Mouse (Mus musculus): Measurements from ENCODE around the gene Actr2. TPM values are rescaled to one million over a fixed set of nuclear protein-coding genes. Genes with fewer than 3 reads are reported as not detected.

The Actr2 gene
- 100 to 1,000 TPM; 263 to 271 TPM for total RNA-seq (2023)

DNA sequence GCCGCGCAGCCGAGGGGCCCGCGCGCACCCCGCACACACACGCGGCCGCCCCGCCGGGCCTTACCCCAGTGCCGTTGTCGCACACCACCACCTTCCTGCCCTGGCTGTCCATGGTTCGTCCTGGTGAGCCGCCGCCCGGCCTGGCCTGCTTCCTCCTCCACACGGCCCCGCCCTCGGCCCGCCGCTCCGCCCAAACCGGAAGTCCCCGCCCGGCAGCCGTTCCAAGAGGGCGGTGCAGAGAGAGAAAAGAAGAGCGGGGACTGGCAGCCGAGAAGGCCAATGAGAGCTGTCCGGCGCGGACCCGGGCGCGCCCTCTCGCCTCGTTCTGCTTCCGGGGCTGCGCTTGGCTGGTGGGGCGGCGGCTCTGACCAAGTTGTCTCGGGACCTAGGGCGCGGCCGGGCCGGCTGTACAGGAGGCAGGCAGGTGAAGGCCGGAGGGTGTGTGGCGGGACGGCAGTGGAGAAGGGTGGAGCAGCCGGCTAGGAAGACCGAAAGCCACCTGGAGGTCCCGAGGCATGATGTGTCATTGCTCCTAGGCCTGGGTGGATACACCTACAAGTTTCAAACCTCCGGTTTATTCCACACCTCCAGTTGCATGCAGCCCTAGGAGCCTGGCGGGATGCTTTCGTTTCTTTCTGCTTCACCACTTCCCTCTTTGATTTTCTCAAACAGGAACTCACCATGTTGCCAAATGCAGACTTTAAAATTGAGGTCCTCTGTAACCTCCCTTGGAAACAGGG lies at the start of gene Actr2:
Gene Actr2 (minus strand): TSS at position 173 of the 740 bp plus-strand sequence.

Other genes starting within 250 kb of the Actr2 start
- 10 to 100 TPM; 31.1 to 32.5 TPM for gene Spred2, start 188.5 kb downstream of the Actr2 start, total RNA-seq (2023)
- 10 to 100 TPM; 69.9 to 71.2 TPM for gene Rab1a, start 88.5 kb upstream of the Actr2 start, total RNA-seq (2023)
- 10 to 100 TPM; 39.0 to 43.8 TPM for gene Cep68, start 136.5 kb upstream of the Actr2 start, total RNA-seq (2023)
- gene Slc1a4, start 219.8 kb upstream of the Actr2 start, total RNA-seq (2023): 1 to 10 TPM in 1 of 2 experiments, under 1 TPM in 1; 0.76 to 1.7 TPM